Mouse (Mus musculus): Measurements from ENCODE around the gene Myocd.

Gene Myocd

DNA sequence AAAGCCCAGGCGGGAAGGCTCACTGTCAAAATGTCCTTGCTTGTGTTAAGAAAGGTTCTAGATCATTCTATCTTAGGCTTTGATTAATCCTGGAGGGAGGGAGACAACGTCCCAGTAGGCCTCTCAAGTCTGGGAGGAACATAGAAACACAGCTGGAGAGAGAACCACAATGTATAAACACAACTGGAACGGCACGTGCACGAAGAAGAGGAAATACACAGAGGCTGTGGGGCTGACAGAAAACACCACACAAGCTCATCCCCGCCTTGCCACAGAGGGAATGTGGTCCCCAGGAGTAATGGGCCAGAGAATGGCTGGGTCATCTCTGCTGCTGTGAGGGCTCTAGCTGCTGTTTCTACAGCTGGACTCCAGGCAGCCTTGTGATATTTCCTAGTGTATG is 58.1 kb downstream of the Myocd start:
- no peak for DNase-seq

DNA sequence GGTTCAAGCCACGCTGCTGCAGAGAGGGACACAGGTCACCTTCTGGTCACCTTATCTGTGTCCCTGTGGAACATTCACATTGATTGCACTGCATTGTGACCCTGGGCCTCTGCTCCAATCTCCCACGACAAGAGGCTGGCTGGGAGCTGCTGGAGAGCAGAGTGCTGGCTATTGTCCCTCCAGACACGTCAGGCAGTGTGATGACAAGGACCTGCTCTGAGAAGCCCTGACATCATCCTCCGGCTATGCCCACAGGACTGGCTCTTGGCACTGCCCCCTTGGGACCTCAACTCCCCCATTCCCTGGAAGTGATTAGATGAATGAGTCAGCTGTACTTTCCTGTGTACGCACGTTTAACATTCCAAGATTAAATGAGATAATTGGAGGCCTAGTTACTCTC is 60.3 kb downstream of the Myocd start:
- DNase-seq, result no peak

- DNase-seq, result no peak
Observed at GRCm38 (mm10) chr11:65205306-65205705, 64.5 kb downstream of the Myocd start.

DNA sequence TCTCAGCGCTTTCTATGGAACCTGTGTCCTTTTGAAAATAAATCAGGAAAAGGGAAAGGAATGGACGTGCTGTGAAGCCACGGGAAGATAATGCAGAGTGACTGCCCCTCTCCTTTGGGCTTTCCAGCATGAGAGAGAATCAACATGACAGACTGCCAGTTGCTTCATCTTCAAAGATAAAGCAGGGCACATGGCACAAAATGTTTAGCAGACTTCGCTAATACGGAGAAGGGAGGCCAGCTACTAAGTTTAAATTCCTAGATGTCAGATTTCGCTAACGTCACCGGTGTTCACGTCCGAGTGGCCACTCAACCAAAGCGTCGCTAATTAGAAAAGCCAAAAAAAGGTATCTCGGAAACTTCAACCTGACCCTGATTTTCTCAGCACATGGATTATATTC is 65.1 kb downstream of the Myocd start:
- DNase-seq, result no peak

- DNase-seq, result no peak
Observed at GRCm38 (mm10) chr11:65203020-65203419, 66.8 kb downstream of the Myocd start.

DNA sequence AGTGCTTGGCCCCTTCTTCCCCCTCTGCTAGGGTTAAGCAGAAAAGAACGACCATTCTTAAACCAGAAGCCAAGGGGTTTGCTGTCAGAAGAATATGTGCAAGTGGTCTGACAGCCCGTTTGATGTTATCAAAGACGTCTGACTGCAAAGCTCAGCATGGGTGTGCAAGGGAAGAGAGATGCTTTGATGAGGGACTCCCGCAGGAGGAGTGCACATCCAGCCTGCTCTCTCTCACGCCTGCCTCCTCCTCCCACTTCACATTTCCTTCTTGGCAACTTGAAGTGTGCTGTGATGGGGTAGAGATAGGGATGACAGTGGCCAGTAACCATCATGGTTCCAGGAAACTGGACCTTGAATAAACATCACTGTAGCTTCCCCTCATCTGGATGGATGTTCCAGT is 67.6 kb downstream of the Myocd start:
- DNase-seq, result no peak

DNA sequence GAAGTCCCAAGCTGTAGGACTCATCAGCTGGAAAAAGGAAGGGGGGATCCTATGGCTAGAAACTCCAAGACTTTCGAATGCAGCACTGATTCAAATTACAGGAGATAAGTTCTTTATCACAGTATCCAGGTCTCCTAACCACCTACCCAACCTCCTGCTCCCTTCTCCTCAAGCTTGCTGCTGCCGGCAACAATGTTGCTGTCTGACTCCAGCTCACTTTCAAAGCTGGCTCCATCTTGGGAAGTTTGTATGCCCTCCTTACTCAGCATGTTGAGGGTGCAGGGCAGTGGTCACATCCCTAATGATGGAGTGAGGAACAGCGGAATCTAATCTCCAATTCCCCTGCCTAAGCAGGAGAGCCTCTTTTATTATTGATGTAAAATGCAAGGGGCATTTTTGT is 71.8 kb downstream of the Myocd start:
- no peak for DNase-seq

GRCm38 (mm10) chr11:65197280-65197679 is 72.5 kb downstream of the Myocd start:
- peak; percentile 76 to 86 for DNase-seq

DNA sequence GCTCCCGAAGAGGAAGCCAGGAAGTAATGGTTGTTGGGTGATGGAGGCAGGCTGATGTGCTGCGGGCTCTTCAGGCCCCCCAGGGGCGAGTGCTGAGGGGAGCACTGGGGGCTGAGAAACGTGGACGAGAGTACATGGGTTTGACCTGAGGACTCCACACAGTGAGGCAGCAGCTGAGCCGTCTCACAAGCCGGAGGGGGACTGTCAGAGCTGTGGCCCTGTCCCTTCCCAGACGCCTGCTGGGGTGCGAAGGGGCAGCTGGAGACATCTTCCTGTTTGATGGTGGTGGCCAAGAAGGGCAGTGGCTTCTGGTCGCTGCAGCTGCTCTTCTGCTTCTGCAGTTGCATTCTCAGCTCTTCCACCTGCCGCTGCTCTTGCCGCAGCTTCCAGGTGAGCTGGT is 82.8 kb downstream of the Myocd start:
- DNase-seq, result no peak

- no peak for DNase-seq
Observed at GRCm38 (mm10) chr11:65185114-65185513, 84.7 kb downstream of the Myocd start.

- no peak for DNase-seq
Observed at GRCm38 (mm10) chr11:65170121-65170750, 99.6 kb downstream of the Myocd start.

- DNase-seq, result peak; percentile 86 to 88
Observed at GRCm38 (mm10) chr11:65162767-65163120, 107.0 kb downstream of the Myocd start, which contains the start of gene Arhgap44. Gene Arhgap44, minus strand, starts transcription at chr11:65162961.

GRCm38 (mm10) chr11:65161881-65162766 is 107.7 kb downstream of the Myocd start:
- peak; percentile 74 to 77 for DNase-seq

- DNase-seq, result no peak
Observed at GRCm38 (mm10) chr11:65160991-65161880, 108.6 kb downstream of the Myocd start.

- DNase-seq, result no peak
Observed at GRCm38 (mm10) chr11:65159791-65160190, 110.0 kb downstream of the Myocd start, which contains the start of gene 1700086D15Rik. Gene 1700086D15Rik, minus strand, starts transcription at chr11:65159891.

DNA sequence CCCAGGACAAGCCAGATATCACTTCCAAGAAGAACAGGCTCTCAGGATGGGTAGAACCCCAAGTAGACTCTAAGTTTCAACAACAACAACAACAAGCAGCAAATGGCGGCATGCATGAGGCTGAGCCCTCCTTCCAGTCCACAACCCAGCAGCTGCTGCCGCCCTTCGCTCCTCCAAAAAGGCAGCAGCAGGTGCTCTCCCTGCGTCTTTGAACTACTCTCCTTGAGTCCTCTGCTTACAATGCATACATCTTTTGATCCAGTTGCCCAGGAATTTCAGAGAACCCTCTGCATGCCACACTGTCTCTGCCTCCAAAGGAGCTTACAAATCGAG is 111.2 kb downstream of the Myocd start:
- no peak for DNase-seq

GRCm38 (mm10) chr11:65157966-65158657 is 111.7 kb downstream of the Myocd start:
- DNase-seq, result peak in 1 of 2 experiments; percentile 34

DNA sequence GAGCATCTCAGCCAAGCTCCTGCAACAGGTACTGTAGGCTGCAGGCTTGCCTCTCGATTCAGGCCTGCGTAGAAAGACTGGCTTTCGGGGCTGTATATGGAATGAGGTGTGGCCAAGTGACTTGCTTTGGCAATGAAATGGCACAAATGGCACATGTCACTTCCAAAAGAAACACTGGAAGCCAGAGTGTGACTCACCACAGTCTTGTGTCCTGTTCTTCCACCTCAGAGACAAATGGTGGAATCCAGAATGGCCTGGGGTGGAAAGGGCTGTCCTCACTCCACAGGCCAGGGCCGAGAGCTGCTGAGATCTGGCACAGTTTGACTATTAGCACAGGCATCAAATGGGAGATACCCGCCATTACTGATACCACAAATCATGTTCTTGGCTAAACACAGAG is 116.8 kb downstream of the Myocd start:
- DNase-seq, result peak; percentile 51 to 65

- no peak for DNase-seq
Observed at GRCm38 (mm10) chr11:65148441-65148840, 121.3 kb downstream of the Myocd start.

DNA sequence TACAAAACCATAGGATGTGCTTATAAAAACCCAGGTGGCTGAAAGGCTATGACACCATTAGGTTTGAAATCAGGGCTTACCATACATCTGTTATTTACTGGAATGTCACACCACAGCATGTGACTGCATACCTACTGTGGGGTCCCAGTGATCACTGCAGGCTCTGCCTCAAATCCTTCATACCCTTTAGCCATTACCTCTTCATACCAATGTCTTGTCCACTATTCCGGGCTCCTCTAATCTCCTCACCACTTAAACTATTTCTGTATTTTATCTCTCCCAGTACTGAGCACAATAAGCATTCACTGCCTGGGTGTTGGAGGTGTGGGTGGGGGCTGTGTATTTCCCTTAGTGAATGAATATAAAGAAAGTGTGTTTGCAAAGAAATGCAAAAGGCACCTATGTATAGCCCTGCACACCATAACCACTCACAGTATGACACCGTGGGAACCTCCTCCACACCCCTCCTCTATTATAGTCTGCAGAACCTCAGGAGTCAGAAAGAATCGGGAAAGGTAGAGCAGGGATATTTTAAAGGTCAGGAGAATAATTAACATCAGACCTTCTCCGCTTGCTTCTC is 126.9 kb downstream of the Myocd start:
- DNase-seq, result no peak

GRCm38 (mm10) chr11:65139030-65139429 is 130.8 kb downstream of the Myocd start:
- no peak for DNase-seq

DNA sequence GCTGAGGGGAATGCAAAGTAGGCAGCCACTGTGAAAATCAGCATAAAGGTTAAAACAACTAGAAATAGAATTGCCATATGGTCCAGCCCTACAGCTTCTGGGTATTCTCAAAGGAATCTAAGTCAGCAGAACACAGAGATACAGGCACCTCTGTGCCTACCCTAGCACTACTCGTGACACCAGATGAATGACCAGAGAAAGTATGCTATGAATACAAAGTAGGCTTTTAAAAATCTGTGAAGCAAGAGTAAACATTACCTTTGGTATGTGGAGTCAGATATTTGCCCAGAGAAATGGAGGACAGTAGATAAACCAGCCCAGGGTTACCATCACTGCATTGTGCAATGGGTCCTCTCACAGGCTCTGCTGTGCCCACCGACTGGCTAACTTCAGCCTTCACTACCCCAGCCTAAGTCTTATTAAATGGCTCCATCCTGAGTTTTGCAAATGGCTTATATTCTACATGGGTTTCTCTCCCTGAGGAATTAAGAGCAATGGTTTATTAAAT is 132.6 kb downstream of the Myocd start:
- no peak for DNase-seq

All from cerebellum, adult 18-20 months (tissue).